In genomic region chr8:120232913-120233312, GRCm38 (mm10) we compare ENCODE assay signal across 8 mouse cellular contexts. TPM values are rescaled to one million over a fixed set of nuclear protein-coding genes. Genes with fewer than 3 reads are reported as not detected.
DNase-seq lines count a peak whose midpoint lies in the region; ATAC-seq lines count a peak whose summit lies in the region.

No protein-coding gene starts in this region.

- H3K27me3 ChIP-seq in embryonic facial prominence, embryonic 13.5 days = 0 out of 2 replicates have a peak, but pooled peaks cover 9% of the 10 kb centered on the region
- no peaks in the 10 kb centered on the region; the same call in 1 of the 2 replicates for H3K27me3 ChIP-seq in hindbrain, embryonic 16.5 days (replicated peaks; ENCODE audit: control insufficient read depth, insufficient read depth, low read length)

- H3K4me3 ChIP-seq in embryonic facial prominence, embryonic 13.5 days = peak overlapping the region; percentile 77
- peak overlapping the region; percentile 72 for H3K4me3 ChIP-seq in hindbrain, embryonic 16.5 days (ENCODE audit: low read length)

- no peak for ATAC-seq in embryonic facial prominence, embryonic 13.5 days (ENCODE audit: insufficient number of reproducible peaks, insufficient read depth, low FRiP score, low TSS enrichment, low read depth)
- ATAC-seq in hindbrain, embryonic 16.5 days = no peak

- H3K27ac ChIP-seq in embryonic facial prominence, embryonic 13.5 days = peak overlapping the region; percentile 11; the same call in 1 of the 2 replicates
- H3K27ac ChIP-seq in hindbrain, embryonic 16.5 days (ENCODE audit: low read depth, low read length) = no peak overlapping the region

- peak overlapping the region; percentile 97 for H3K4me2 ChIP-seq in embryonic facial prominence, embryonic 13.5 days
- H3K4me2 ChIP-seq in hindbrain, embryonic 16.5 days (ENCODE audit: low read length) = peak overlapping the region; percentile 91

- DNase-seq in adrenal gland, adult (ENCODE audit: inconsistent age in 2 of 2, low spot score in 1 of 2) = peak; percentile 59 to 71
- DNase-seq in adrenal gland, postnatal 4 days (ENCODE audit: low spot score in 2 of 2) = no peak
- DNase-seq in lung, postnatal 36 days = peak; percentile 60
- DNase-seq in spleen, postnatal 4 days (ENCODE audit: low spot score in 2 of 2) = no peak
- no peak for DNase-seq in embryo, embryonic 11 days
- no peak for DNase-seq in ovary, postnatal 36 days (ENCODE audit: low spot score)

- H3K9me3 ChIP-seq in embryonic facial prominence, embryonic 13.5 days = no peaks in the 10 kb centered on the region; the same call in 1 of the 2 replicates
- H3K9me3 ChIP-seq in hindbrain, embryonic 16.5 days (ENCODE audit: control insufficient read depth, low read length) = no peaks in the 10 kb centered on the region

- H3K36me3 ChIP-seq in embryonic facial prominence, embryonic 13.5 days = peaks cover 25% of the 10 kb centered on the region
- no peaks in the 10 kb centered on the region for H3K36me3 ChIP-seq in hindbrain, embryonic 16.5 days (ENCODE audit: control insufficient read depth, insufficient read depth, low read length)

- 14% methylated on average over 13 of the region's 13 CpGs for WGBS in embryonic facial prominence, embryonic 13.5 days
- WGBS in hindbrain, embryonic 16.5 days = 18% methylated on average over 13 of the region's 13 CpGs

- H3K9ac ChIP-seq in embryonic facial prominence, embryonic 13.5 days = peak overlapping the region; percentile 84
- peak overlapping the region; percentile 54 for H3K9ac ChIP-seq in hindbrain, embryonic 16.5 days (ENCODE audit: low read depth, low read length)

- H3K4me1 ChIP-seq in embryonic facial prominence, embryonic 13.5 days = peaks cover 69% of the 10 kb centered on the region
- H3K4me1 ChIP-seq in hindbrain, embryonic 16.5 days (ENCODE audit: control insufficient read depth, insufficient read depth, low read depth, low read length) = peaks cover 56% of the 10 kb centered on the region

RNA-seq across cellular contexts. Expression of gene Gse1, which starts 4.7 kb away (rescaled TPM):
- 10 to 100 TPM; 58.1 to 60.7 TPM for total RNA-seq in adrenal gland, postnatal 4 days (2021)
- polyA plus RNA-seq in embryonic facial prominence, embryonic 13.5 days (2015; fragmentation: Nextera tagmentation; extraction: Ambion mirVana) = 6.4 and 8.6 TPM in 2 replicates
- 10.7 and 14.8 TPM in 2 replicates for polyA plus RNA-seq in hindbrain, embryonic 16.5 days (2015; fragmentation: Nextera tagmentation; extraction: Ambion mirVana)

RNA-seq across cellular contexts. Expression of gene Fam92b, which starts 55.6 kb away (rescaled TPM):
- total RNA-seq in adrenal gland, postnatal 4 days (2021) = 1 to 10 TPM; 1.6 to 2.3 TPM
- polyA plus RNA-seq in embryonic facial prominence, embryonic 13.5 days (2015; fragmentation: Nextera tagmentation; extraction: Ambion mirVana) = 1.3 and 1.7 TPM in 2 replicates
- polyA plus RNA-seq in hindbrain, embryonic 16.5 days (2015; fragmentation: Nextera tagmentation; extraction: Ambion mirVana) = 1.8 and 2.6 TPM in 2 replicates

Comparison
In these comparisons a context has a peak if more than half of its experiments do, and no peak if none do; other contexts are left out.
1. DNase-seq: peak in adrenal gland, adult (2 of 2) and lung, postnatal 36 days (single experiment); none in adrenal gland, postnatal 4 days (0 of 2), spleen, postnatal 4 days (0 of 2), embryo, embryonic 11 days (single experiment) and ovary, postnatal 36 days (single experiment).